ENCODE assay signal across 8 mouse cellular contexts in genomic region chr7:144554123-144554472, GRCm38 (mm10). TPM values are rescaled to one million over a fixed set of nuclear protein-coding genes. Genes with fewer than 3 reads are reported as not detected.
A peak's percentile ranks its signal among the peaks of the same experiment; 100 is the strongest.
DNase-seq lines count a peak whose midpoint lies in the region; ATAC-seq and TF ChIP-seq lines count a peak whose summit lies in the region.

No protein-coding gene starts in this region.

- DNase-seq in lung, embryonic 14.5 days = no peak
- DNase-seq in lung, postnatal 4 days = no peak
- DNase-seq in cerebellum, adult 11 months = no peak
- DNase-seq in lung, adult 18-20 months = no peak
- no peak for DNase-seq in cerebellum, postnatal 14 days

- TF ChIP-seq CTCF in lung, embryonic 14.5 days (IDR thresholded peaks at IDR 0.05; ENCODE audit: low read depth) = no peak
- TF ChIP-seq CTCF in embryonic fibroblast, embryonic 13.5 days (IDR thresholded peaks at IDR 0.05; ENCODE audit: borderline replicate concordance, insufficient read depth, low read length) = no peak
- TF ChIP-seq CTCF in intestine, postnatal 0 days (IDR thresholded peaks at IDR 0.05; ENCODE audit: low read depth) = no peak

- no peak for TF ChIP-seq POLR2A in embryonic fibroblast, embryonic 13.5 days (IDR thresholded peaks at IDR 0.05; ENCODE audit: low read depth, low read length)

- peak overlapping the region; percentile 58 for H3K9ac ChIP-seq in lung, embryonic 14.5 days
- peak overlapping the region; percentile 92; the same call in 1 of the 2 replicates for H3K9ac ChIP-seq in intestine, postnatal 0 days (ENCODE audit: low read depth, low read length)
- peak overlapping the region; percentile 98 for H3K9ac ChIP-seq in neural tube, embryonic 13.5 days

- H3K4me1 ChIP-seq in lung, embryonic 14.5 days (ENCODE audit: insufficient read depth) = peaks cover 7% of the 10 kb centered on the region; the same call in 1 of the 2 replicates
- H3K4me1 ChIP-seq in embryonic fibroblast, embryonic 13.5 days (ENCODE audit: control insufficient read depth, insufficient read depth, low read length) = peaks cover 5% of the 10 kb centered on the region; the same call in 1 of the 2 replicates
- H3K4me1 ChIP-seq in intestine, postnatal 0 days (replicated peaks; ENCODE audit: control insufficient read depth, insufficient read depth, low read length) = no peaks in the 10 kb centered on the region
- H3K4me1 ChIP-seq in neural tube, embryonic 13.5 days (replicated peaks) = peaks cover 37% of the 10 kb centered on the region

- no peaks in the 10 kb centered on the region for H3K9me3 ChIP-seq in lung, embryonic 14.5 days (ENCODE audit: low read depth, low read length)
- H3K9me3 ChIP-seq in intestine, postnatal 0 days (ENCODE audit: control insufficient read depth) = no peaks in the 10 kb centered on the region
- H3K9me3 ChIP-seq in neural tube, embryonic 13.5 days = no peaks in the 10 kb centered on the region

- peak overlapping the region; percentile 95 for H3K4me3 ChIP-seq in lung, embryonic 14.5 days (ENCODE audit: low read depth, low read length)
- peak overlapping the region; percentile 77 for H3K4me3 ChIP-seq in embryonic fibroblast, embryonic 13.5 days (ENCODE audit: insufficient read depth, low read length)
- peak overlapping the region; percentile 92 for H3K4me3 ChIP-seq in intestine, postnatal 0 days (ENCODE audit: low read depth, low read length)
- peak overlapping the region; percentile 97 for H3K4me3 ChIP-seq in neural tube, embryonic 13.5 days

- H3K27me3 ChIP-seq in lung, embryonic 14.5 days (ENCODE audit: insufficient read depth, low read length) = no peaks in the 10 kb centered on the region
- H3K27me3 ChIP-seq in intestine, postnatal 0 days (replicated peaks; ENCODE audit: control insufficient read depth, insufficient read depth, low read length) = no peaks in the 10 kb centered on the region
- H3K27me3 ChIP-seq in neural tube, embryonic 13.5 days = peaks cover 18% of the 10 kb centered on the region

- peak overlapping the region; percentile 6; the same call in 1 of the 2 replicates for H3K27ac ChIP-seq in lung, embryonic 14.5 days (ENCODE audit: low read depth)
- H3K27ac ChIP-seq in embryonic fibroblast, embryonic 13.5 days (ENCODE audit: insufficient read depth, low read length) = no peak overlapping the region
- H3K27ac ChIP-seq in intestine, postnatal 0 days (ENCODE audit: low read depth, low read length) = 0 out of 2 replicates have a peak overlapping the region, but pooled peaks have one; percentile 31
- peak overlapping the region; percentile 69 for H3K27ac ChIP-seq in neural tube, embryonic 13.5 days (replicated peaks)

- WGBS in lung, embryonic 14.5 days = 21% methylated on average over 8 of the region's 8 CpGs
- 25% methylated on average over 8 of the region's 8 CpGs for WGBS in intestine, postnatal 0 days
- 32% methylated on average over 8 of the region's 8 CpGs for WGBS in neural tube, embryonic 13.5 days

- ATAC-seq in lung, embryonic 14.5 days (ENCODE audit: insufficient read depth) = no peak; the same call in 1 of the 2 replicates
- no peak for ATAC-seq in intestine, postnatal 0 days
- ATAC-seq in neural tube, embryonic 13.5 days (ENCODE audit: low read depth) = no peak; the same call in 1 of the 2 replicates

- peak overlapping the region; percentile 82 for H3K4me2 ChIP-seq in lung, embryonic 14.5 days
- peak overlapping the region; percentile 93 for H3K4me2 ChIP-seq in intestine, postnatal 0 days (replicated peaks; ENCODE audit: low read depth)
- peak overlapping the region; percentile 84 for H3K4me2 ChIP-seq in neural tube, embryonic 13.5 days

- peaks cover 29% of the 10 kb centered on the region for H3K36me3 ChIP-seq in lung, embryonic 14.5 days (ENCODE audit: insufficient read depth)
- peaks cover 7% of the 10 kb centered on the region; the same call in 1 of the 2 replicates for H3K36me3 ChIP-seq in intestine, postnatal 0 days (ENCODE audit: control insufficient read depth, insufficient read depth)
- peaks cover 31% of the 10 kb centered on the region for H3K36me3 ChIP-seq in neural tube, embryonic 13.5 days

RNA-seq across cellular contexts. Expression of gene Ppfia1, which starts 0.6 kb away (rescaled TPM):
- polyA plus RNA-seq in lung, embryonic 14.5 days (2014; fragmentation: Nextera tagmentation; extraction: Ambion mirVana) = 42.7 and 47.6 TPM in 2 replicates
- polyA plus RNA-seq in embryonic fibroblast, embryonic 13.5 days (2011; ENCODE audit: insufficient read length, low read depth, missing spikeins) = 70.0 and 71.5 TPM in 2 replicates
- 15.2 and 17.2 TPM in 2 replicates for polyA plus RNA-seq in intestine, postnatal 0 days (2015; fragmentation: Nextera tagmentation; extraction: Ambion mirVana)
- 28.4 and 32.6 TPM in 2 replicates for polyA plus RNA-seq in neural tube, embryonic 13.5 days (2015; fragmentation: Nextera tagmentation; extraction: Ambion mirVana)

RNA-seq across cellular contexts. Expression of gene Fadd, which starts 28.2 kb away (rescaled TPM):
- 12.8 and 13.4 TPM in 2 replicates for polyA plus RNA-seq in lung, embryonic 14.5 days (2014; fragmentation: Nextera tagmentation; extraction: Ambion mirVana)
- 5.4 and 8.1 TPM in 2 replicates for polyA plus RNA-seq in embryonic fibroblast, embryonic 13.5 days (2011; ENCODE audit: insufficient read length, low read depth, missing spikeins)
- 12.5 and 13.4 TPM in 2 replicates for polyA plus RNA-seq in intestine, postnatal 0 days (2015; fragmentation: Nextera tagmentation; extraction: Ambion mirVana)
- polyA plus RNA-seq in neural tube, embryonic 13.5 days (2015; fragmentation: Nextera tagmentation; extraction: Ambion mirVana) = 6.0 and 6.1 TPM in 2 replicates
